20 mouse cellular contexts compared by ENCODE assay signal in genomic region chr2:135123695-135124343, GRCm38 (mm10).
DNase-seq lines count a peak whose midpoint lies in the region; ATAC-seq and TF ChIP-seq lines count a peak whose summit lies in the region.
"Had no signal": no experiment of that assay in that cellular context is flagged by ENCODE, and none has a peak within 500 bp of the region (broad histone marks: within the 10 kb centered on the region; RNA-seq: fewer than 3 reads in every experiment).

No protein-coding gene starts in this region.

- 88% methylated on average over 4 of the region's 4 CpGs for WGBS in forebrain, embryonic 16.5 days
- WGBS in forebrain, embryonic 12.5 days, result 89% methylated on average over 4 of the region's 4 CpGs
- WGBS in kidney, embryonic 16.5 days, result 57% methylated on average over 4 of the region's 4 CpGs
- 86% methylated on average over 4 of the region's 4 CpGs for WGBS in midbrain, embryonic 12.5 days
- WGBS in midbrain, embryonic 11.5 days, result 86% methylated on average over 4 of the region's 4 CpGs
- 72% methylated on average over 4 of the region's 4 CpGs for WGBS in hindbrain, postnatal 0 days

- TF ChIP-seq CTCF in hindbrain, postnatal 0 days (IDR thresholded peaks at IDR 0.05; ENCODE audit: low read depth), result no peak

- H3K4me3 ChIP-seq in forebrain, embryonic 16.5 days (replicated peaks; ENCODE audit: low read length), result no peak overlapping the region
- no peak overlapping the region for H3K4me3 ChIP-seq in forebrain, embryonic 12.5 days (replicated peaks)
- no peak overlapping the region for H3K4me3 ChIP-seq in kidney, embryonic 16.5 days (ENCODE audit: low read length)
- H3K4me3 ChIP-seq in midbrain, embryonic 12.5 days, result no peak overlapping the region
- no peak overlapping the region for H3K4me3 ChIP-seq in midbrain, embryonic 11.5 days (ENCODE audit: low read depth, low read length)
- H3K4me3 ChIP-seq in hindbrain, postnatal 0 days (ENCODE audit: low read length), result no peak overlapping the region
- H3K4me3 ChIP-seq: left cerebral cortex, adult 2 months; limb, embryonic 10.5 days; liver, embryonic 13.5 days had no signal

- no peak for DNase-seq in kidney, postnatal 4 days
- no peak for DNase-seq in midbrain, embryonic 11.5 days (ENCODE audit: low spot score, missing footprints)
- DNase-seq in hindbrain, postnatal 0 days (ENCODE audit: low spot score), result no peak
- DNase-seq in layer of hippocampus, postnatal 14 days (ENCODE audit: low spot score in 2 of 2), result no peak
- DNase-seq: adrenal gland, adult 2 months; cerebellum, postnatal 10 days; embryo, embryonic 11 days; gastrocnemius, postnatal 10 days; kidney, postnatal 10 days; liver, embryonic 13.5 days; right cerebral cortex, adult 18-20 months; thymus, adult 18-20 months had no signal

- H3K27me3 ChIP-seq in forebrain, embryonic 16.5 days (replicated peaks; ENCODE audit: control insufficient read depth, insufficient read depth, low read length), result no peaks in the 10 kb centered on the region
- no peaks in the 10 kb centered on the region for H3K27me3 ChIP-seq in forebrain, embryonic 12.5 days
- H3K27me3 ChIP-seq in kidney, embryonic 16.5 days (ENCODE audit: insufficient read depth, low read length), result no peaks in the 10 kb centered on the region
- no peaks in the 10 kb centered on the region for H3K27me3 ChIP-seq in midbrain, embryonic 12.5 days
- no peaks in the 10 kb centered on the region for H3K27me3 ChIP-seq in midbrain, embryonic 11.5 days (ENCODE audit: control insufficient read depth, insufficient read depth, low read length)
- no peaks in the 10 kb centered on the region for H3K27me3 ChIP-seq in hindbrain, postnatal 0 days (ENCODE audit: insufficient read depth, low read length)
- H3K27me3 ChIP-seq: CH12.LX; liver, embryonic 13.5 days had no signal

- no peaks in the 10 kb centered on the region for H3K36me3 ChIP-seq in forebrain, embryonic 16.5 days (ENCODE audit: control insufficient read depth, insufficient read depth)
- H3K36me3 ChIP-seq in forebrain, embryonic 12.5 days (replicated peaks), result no peaks in the 10 kb centered on the region
- H3K36me3 ChIP-seq in kidney, embryonic 16.5 days (ENCODE audit: insufficient read depth, low read length), result no peaks in the 10 kb centered on the region
- no peaks in the 10 kb centered on the region for H3K36me3 ChIP-seq in midbrain, embryonic 12.5 days
- H3K36me3 ChIP-seq in midbrain, embryonic 11.5 days (ENCODE audit: control insufficient read depth, insufficient read depth, low read length), result no peaks in the 10 kb centered on the region
- H3K36me3 ChIP-seq in hindbrain, postnatal 0 days (ENCODE audit: insufficient read depth, low read length), result no peaks in the 10 kb centered on the region
- H3K36me3 ChIP-seq: limb, embryonic 10.5 days; liver, embryonic 13.5 days had no signal

- no peaks in the 10 kb centered on the region for H3K4me1 ChIP-seq in forebrain, embryonic 16.5 days (replicated peaks; ENCODE audit: control insufficient read depth, insufficient read depth, low read length)
- no peaks in the 10 kb centered on the region for H3K4me1 ChIP-seq in forebrain, embryonic 12.5 days
- H3K4me1 ChIP-seq in kidney, embryonic 16.5 days (ENCODE audit: insufficient read depth, low read length), result no peaks in the 10 kb centered on the region
- no peaks in the 10 kb centered on the region for H3K4me1 ChIP-seq in midbrain, embryonic 12.5 days
- no peaks in the 10 kb centered on the region for H3K4me1 ChIP-seq in midbrain, embryonic 11.5 days (ENCODE audit: control insufficient read depth, insufficient read depth, low read length)
- H3K4me1 ChIP-seq in hindbrain, postnatal 0 days (ENCODE audit: insufficient read depth, low read length), result no peaks in the 10 kb centered on the region
- H3K4me1 ChIP-seq: liver, embryonic 13.5 days had no signal

- H3K9ac ChIP-seq in forebrain, embryonic 16.5 days (replicated peaks; ENCODE audit: low read depth, low read length), result no peak overlapping the region
- no peak overlapping the region for H3K9ac ChIP-seq in forebrain, embryonic 12.5 days
- no peak overlapping the region for H3K9ac ChIP-seq in kidney, embryonic 16.5 days (replicated peaks; ENCODE audit: low read length)
- H3K9ac ChIP-seq in midbrain, embryonic 12.5 days (replicated peaks), result no peak overlapping the region
- H3K9ac ChIP-seq in midbrain, embryonic 11.5 days (ENCODE audit: low read length), result no peak overlapping the region
- no peak overlapping the region for H3K9ac ChIP-seq in hindbrain, postnatal 0 days (replicated peaks; ENCODE audit: low read length)
- H3K9ac ChIP-seq: liver, embryonic 13.5 days had no signal

- peak; percentile 47 for ATAC-seq in forebrain, embryonic 16.5 days
- ATAC-seq in forebrain, embryonic 12.5 days (ENCODE audit: low FRiP score), result no peak
- peak; percentile 75; the same call in 1 of the 2 replicates for ATAC-seq in kidney, embryonic 16.5 days (ENCODE audit: low FRiP score, low TSS enrichment)
- ATAC-seq in midbrain, embryonic 12.5 days (ENCODE audit: low FRiP score, low read depth), result 0 out of 2 replicates have a peak, but pooled peaks have one; percentile 38
- no peak for ATAC-seq in midbrain, embryonic 11.5 days (ENCODE audit: low FRiP score)
- peak; percentile 55 for ATAC-seq in hindbrain, postnatal 0 days

- no peaks in the 10 kb centered on the region for H3K9me3 ChIP-seq in forebrain, embryonic 16.5 days (ENCODE audit: control insufficient read depth, low read length)
- H3K9me3 ChIP-seq in forebrain, embryonic 12.5 days, result no peaks in the 10 kb centered on the region
- no peaks in the 10 kb centered on the region for H3K9me3 ChIP-seq in kidney, embryonic 16.5 days (ENCODE audit: low read length)
- H3K9me3 ChIP-seq in midbrain, embryonic 12.5 days, result no peaks in the 10 kb centered on the region
- H3K9me3 ChIP-seq in midbrain, embryonic 11.5 days (ENCODE audit: control insufficient read depth, low read length), result no peaks in the 10 kb centered on the region
- H3K9me3 ChIP-seq in hindbrain, postnatal 0 days (ENCODE audit: low read length), result no peaks in the 10 kb centered on the region
- H3K9me3 ChIP-seq: limb, embryonic 10.5 days; liver, embryonic 13.5 days had no signal

- no peak overlapping the region for H3K27ac ChIP-seq in forebrain, embryonic 16.5 days (ENCODE audit: low read length)
- no peak overlapping the region for H3K27ac ChIP-seq in forebrain, embryonic 12.5 days
- H3K27ac ChIP-seq in kidney, embryonic 16.5 days (ENCODE audit: low read length), result no peak overlapping the region
- no peak overlapping the region for H3K27ac ChIP-seq in midbrain, embryonic 12.5 days (replicated peaks)
- H3K27ac ChIP-seq in midbrain, embryonic 11.5 days (ENCODE audit: low read depth, low read length), result no peak overlapping the region
- no peak overlapping the region for H3K27ac ChIP-seq in hindbrain, postnatal 0 days
- H3K27ac ChIP-seq: left cerebral cortex, adult 2 months; limb, embryonic 10.5 days; liver, embryonic 13.5 days; macrophage had no signal

- no peak overlapping the region for H3K4me2 ChIP-seq in forebrain, embryonic 16.5 days (ENCODE audit: low read length)
- no peak overlapping the region for H3K4me2 ChIP-seq in forebrain, embryonic 12.5 days
- no peak overlapping the region for H3K4me2 ChIP-seq in kidney, embryonic 16.5 days (replicated peaks; ENCODE audit: low read depth, low read length)
- no peak overlapping the region for H3K4me2 ChIP-seq in midbrain, embryonic 12.5 days (replicated peaks)
- no peak overlapping the region for H3K4me2 ChIP-seq in midbrain, embryonic 11.5 days
- H3K4me2 ChIP-seq in hindbrain, postnatal 0 days (ENCODE audit: low read depth, low read length), result no peak overlapping the region
- H3K4me2 ChIP-seq: liver, embryonic 13.5 days had no signal

Comparison
In these comparisons a context has a peak if more than half of its experiments do, and no peak if none do; other contexts are left out.
1. ATAC-seq: peak in forebrain, embryonic 16.5 days (single experiment), kidney, embryonic 16.5 days (single experiment), midbrain, embryonic 12.5 days (single experiment) and hindbrain, postnatal 0 days (single experiment); none in forebrain, embryonic 12.5 days (single experiment) and midbrain, embryonic 11.5 days (single experiment).